Mouse (Mus musculus) left cerebral cortex, adult 18-20 months (tissue): ENCODE measurements around the gene Csmd2. TPM values are rescaled to one million over a fixed set of nuclear protein-coding genes. Genes with fewer than 3 reads are reported as not detected.
"Not testable (repeated sequence)": the region's sequence is repeated elsewhere in the genome, so short reads cannot be mapped to it uniquely, and the experiment has no call there.

Experiments
- DNase-seq, 2 experiments: peaks; one replicate each; pipeline ENCODE4 v3.0.0; 2021 to 2022; ENCODE audit warnings: low spot score in 2 of 2, mixed read lengths in 1 of 2
- total RNA-seq, 2 experiments: library from RNA; stranded (reverse); gene quantifications; 2 replicates each; pipeline ENCODE4 v1.2.3; 2021

Csmd2 gene
- total RNA-seq, 2 experiments from 2014 or later, result 42.9 to 48.6 TPM

DNA sequence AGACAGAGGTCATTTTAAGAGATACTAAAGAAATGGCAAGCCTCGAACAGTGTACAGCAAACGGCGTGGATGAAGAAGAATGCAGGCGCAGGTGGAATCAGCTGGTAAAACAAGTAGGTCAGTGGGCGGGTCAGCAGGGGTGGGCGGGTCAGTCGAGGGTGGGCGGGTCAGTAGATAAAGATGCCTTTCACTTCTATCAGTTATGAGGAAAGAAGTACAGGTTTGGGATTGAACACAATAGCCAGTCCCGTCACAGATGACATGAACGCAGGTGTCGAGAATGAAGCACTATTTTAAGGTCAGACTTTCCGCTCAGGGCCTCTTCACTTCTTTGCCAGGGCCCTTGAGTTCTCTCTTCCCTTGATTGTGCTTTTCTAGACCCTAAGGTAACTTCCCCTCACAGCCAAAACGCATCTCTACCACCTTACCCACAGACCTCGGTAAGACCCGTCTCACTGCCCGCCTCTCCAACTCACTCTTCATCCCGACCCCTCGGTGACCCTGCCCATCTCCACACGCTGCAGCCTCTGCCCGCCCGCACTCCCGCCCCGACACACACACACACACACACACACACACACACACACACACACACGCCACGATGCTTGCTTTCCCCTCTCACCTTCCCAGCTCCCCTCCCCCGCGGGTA, 621.7 kb downstream of the Csmd2 start:
- DNase-seq, result no peak

DNA sequence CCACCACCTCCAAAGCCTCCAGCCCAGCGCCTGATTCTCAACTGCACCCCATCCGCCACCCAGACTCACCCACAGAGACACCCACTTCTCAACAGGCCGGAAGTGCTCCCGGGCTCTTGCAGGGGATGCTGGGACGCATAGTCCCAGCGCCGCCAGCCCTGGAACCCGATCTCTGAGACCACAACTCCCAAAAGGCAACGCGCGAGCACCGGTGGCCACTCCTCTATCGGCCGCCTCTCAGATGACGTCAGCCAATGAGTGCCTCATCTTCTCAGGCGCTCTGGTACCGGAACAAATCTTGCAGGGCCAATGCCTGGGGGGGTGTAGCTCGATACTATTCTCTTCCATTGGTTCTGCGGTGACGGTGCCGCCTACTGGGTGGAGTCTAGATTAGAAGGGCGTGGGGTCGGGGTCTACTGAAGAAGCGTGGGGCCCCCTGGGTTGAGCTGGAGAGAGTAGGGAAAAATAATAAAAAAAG, 622.3 kb downstream of the Csmd2 start, which contains the start of gene Zscan20:
Zscan20 (minus strand) TSS at position 174 of the 478 bp plus-strand sequence.
- DNase-seq, result peak; percentile 94 to 98

DNA sequence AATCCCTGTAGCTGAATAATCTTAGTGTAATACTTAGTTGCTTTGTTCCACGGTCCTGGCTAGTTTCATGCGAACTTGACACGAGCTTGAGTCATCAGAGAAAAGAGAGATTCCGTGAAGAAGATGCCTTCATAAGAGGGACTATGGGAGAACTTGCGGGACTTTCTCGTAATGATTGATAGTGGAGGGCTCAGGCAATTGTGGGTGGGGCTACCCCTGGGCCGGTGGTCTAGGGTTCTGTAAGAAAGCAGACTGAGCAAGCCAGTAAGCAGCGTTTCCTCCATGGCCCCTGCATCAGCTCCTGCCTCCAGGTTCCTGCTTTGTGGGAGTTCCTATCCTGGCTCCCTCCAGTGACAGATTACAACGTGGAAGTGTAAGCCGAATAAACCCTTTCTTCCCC, 623.0 kb downstream of the Csmd2 start:
- no peak for DNase-seq

GRCm38 (mm10) chr4:128611726-128612125, 624.1 kb downstream of the Csmd2 start:
- DNase-seq, result not testable (repeated sequence)

- peak; percentile 37 to 55 for DNase-seq
Measured at GRCm38 (mm10) chr4:128613326-128613725, 625.7 kb downstream of the Csmd2 start.

DNA sequence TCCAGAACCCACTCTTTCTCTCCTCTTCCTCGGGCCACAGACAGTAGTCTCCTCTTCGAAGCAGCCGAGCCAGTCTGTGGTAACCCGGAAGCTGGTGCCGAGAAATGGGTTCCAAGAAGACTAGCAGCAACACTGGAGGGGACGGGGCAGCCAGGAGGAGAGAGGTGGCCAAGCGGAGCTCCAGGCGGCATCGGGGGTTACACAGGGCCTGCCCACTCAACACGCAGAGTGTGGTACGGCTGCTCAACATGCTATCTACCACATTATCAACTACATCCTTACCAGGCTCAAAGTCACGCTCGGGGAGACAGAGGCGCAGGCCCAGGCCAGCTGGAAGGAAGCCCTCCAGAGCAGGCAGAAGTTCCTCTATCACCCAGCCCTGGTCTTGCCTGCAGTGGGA, 628.1 kb downstream of the Csmd2 start:
- DNase-seq, result no peak

Other genes with a start within 250 kb of the Csmd2 start
- gene CK137956, start 16.9 kb upstream of the Csmd2 start, total RNA-seq, result 1 to 10 TPM in 1 of 2 experiments, under 1 TPM in 1; 0.86 to 1.2 TPM